Mouse (Mus musculus) kidney, adult 2 months (tissue): ENCODE results near the gene Gm6793.

Experiments used
- CTCF ChIP-seq: fragments of 200-500 bp; conservative IDR thresholded peaks from 2 replicates; pipeline ENCODE4 v1.5.1; 2011; ENCODE audit warnings: low read depth, mild to moderate bottlenecking, control low read depth, low read length, moderate library complexity, mixed read lengths; ENCODE audit not compliant: insufficient read depth, insufficient read length
- POLR2A ChIP-seq: fragments of 200-500 bp; IDR thresholded peaks from one replicate; pipeline ENCODE4 v1.6.1; 2011; ENCODE audit warnings: low read depth, low read length, control low read depth

DNA sequence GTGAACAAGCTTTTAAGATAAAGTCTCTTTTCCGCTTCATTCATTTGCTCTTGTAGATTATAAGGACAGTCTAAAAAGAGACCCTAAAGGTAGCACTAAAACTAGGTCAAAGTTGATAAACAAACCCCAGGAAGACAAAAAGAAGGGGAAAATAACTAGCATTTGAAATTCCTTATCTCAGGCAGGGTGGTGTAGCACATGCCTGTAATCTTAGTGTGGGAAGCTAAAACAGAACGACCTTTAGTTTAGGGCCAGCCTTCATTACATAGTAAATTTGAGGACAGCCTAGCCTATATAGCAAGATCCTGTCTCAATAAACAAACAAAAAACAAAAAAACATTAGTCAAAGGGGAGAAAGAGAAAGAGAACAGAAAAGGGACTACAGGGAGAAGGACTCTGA is 7.2 kb downstream of the Gm6793 start:
- TF ChIP-seq POLR2A (no peak), CTCF (no peak)
